Mouse (Mus musculus) lung, postnatal 0 days (tissue): ENCODE data around the gene Gm9049. TPM values are rescaled to one million over a fixed set of nuclear protein-coding genes. Genes with fewer than 3 reads are reported as not detected.
A peak's percentile ranks its signal among the peaks of the same experiment; 100 is the strongest.
"Not testable (repeated sequence)": the region's sequence is repeated elsewhere in the genome, so short reads cannot be mapped to it uniquely, and the experiment has no call there.

ENCODE experiments used
- ATAC-seq: fragments of 200-750 bp; cut with Nextera tagmentation; 2 replicates; pipeline ENCODE4 v1.8.0; 2017; ENCODE audit warnings: moderate library complexity
- DNase-seq: peaks from one replicate; pipeline ENCODE4 v3.0.0-alpha.2; 2016; ENCODE audit warnings: low spot score
- H3K27ac ChIP-seq: fragments of 300-500 bp; sonication (generic); 2 replicates; pipeline ENCODE4 v1.5.1; 2014; ENCODE audit warnings: antibody characterized with exemption, mild to moderate bottlenecking, low read length, mixed read lengths
- H3K27me3 ChIP-seq: fragments of 300-500 bp; sonication (generic); replicated peaks from 2 replicates; pipeline ENCODE4 v1.6.1; 2014; ENCODE audit warnings: low read length, mixed read lengths; ENCODE audit not compliant: insufficient read depth
- H3K36me3 ChIP-seq: fragments of 300-500 bp; sonication (generic); 2 replicates; pipeline ENCODE4 v1.6.1; 2014; ENCODE audit warnings: low read length, mixed read lengths; ENCODE audit not compliant: insufficient read depth
- H3K4me1 ChIP-seq: fragments of 300-500 bp; sonication (generic); 2 replicates; pipeline ENCODE4 v1.6.1; 2014; ENCODE audit warnings: antibody characterized with exemption, low read depth, low read length, mixed read lengths; ENCODE audit not compliant: insufficient read depth
- H3K4me2 ChIP-seq: fragments of 300-500 bp; sonication (generic); replicated peaks from 2 replicates; pipeline ENCODE4 v1.6.1; 2014; ENCODE audit warnings: low read depth, mild to moderate bottlenecking, low read length, moderate library complexity, mixed read lengths
- H3K4me3 ChIP-seq: fragments of 300-500 bp; sonication (generic); 2 replicates; pipeline ENCODE4 v1.5.1; 2014; ENCODE audit warnings: low read depth, low read length
- H3K9ac ChIP-seq: fragments of 300-500 bp; sonication (generic); replicated peaks from 2 replicates; pipeline ENCODE4 v1.6.1; 2014; ENCODE audit warnings: low read depth, mild to moderate bottlenecking
- H3K9me3 ChIP-seq: fragments of 300-500 bp; sonication (generic); 2 replicates; pipeline ENCODE4 v1.6.1; 2016; ENCODE audit warnings: low read length, mixed read lengths
- CTCF ChIP-seq: IDR thresholded peaks from 2 replicates; pipeline ENCODE4 v1.5.1; 2016; ENCODE audit warnings: antibody characterized with exemption, mild to moderate bottlenecking
- EP300 ChIP-seq: IDR thresholded peaks from 2 replicates; pipeline ENCODE4 v1.6.1; 2016; ENCODE audit warnings: antibody characterized with exemption, mild to moderate bottlenecking, control low read depth
- WGBS: fragments of 180-500 bp; shearing (Covaris S2); extraction: QIAGEN DNeasy Blood & Tissue Kit; methylation state at CpG from one replicate; pipeline ENCODE4 v1.1.7; 2014; 5-methylcytosine and 5-hydroxymethylcytosine counted together
- polyA plus RNA-seq: library from polyadenylated mRNA; unstranded; fragments of >200 nt; fragmentation: Nextera tagmentation; extraction: Ambion mirVana; gene quantifications from 2 replicates; pipeline ENCODE4 v1.2.1, GENCODE M21; 2015

Gm9049 gene
- polyA plus RNA-seq, result 0.06 TPM in 1 of 2 replicates, not detected in the other

- not testable (repeated sequence) for H3K36me3 ChIP-seq, H3K9me3 ChIP-seq, ATAC-seq, H3K4me3 ChIP-seq, H3K4me2 ChIP-seq, H3K9ac ChIP-seq, H3K27ac ChIP-seq, DNase-seq, H3K27me3 ChIP-seq, H3K4me1 ChIP-seq
- no CpG with 5 or more reads among the region's 11 CpGs for WGBS
Observed at GRCm38 (mm10) chr10:118354005-118354404, at the start of gene Gm9049. Gm9049 (minus strand) TSS chr10:118354105.

- Histone ChIP-seq H3K9me3 (no peaks in the 10 kb centered on the region), H3K4me1 (no peaks in the 10 kb centered on the region), H3K4me3 (no peak overlapping the region), H3K9ac (no peak overlapping the region), H3K27ac (no peak overlapping the region), H3K36me3 (no peaks in the 10 kb centered on the region), H3K4me2 (no peak overlapping the region), H3K27me3 (no peaks in the 10 kb centered on the region)
- ATAC-seq (no peak), DNase-seq (no peak)
- WGBS, result 71% methylated on average over 16 of the region's 16 CpGs
- TF ChIP-seq EP300 (no peak), CTCF (no peak)
Observed at GRCm38 (mm10) chr10:118399917-118400316, 46.0 kb upstream of the Gm9049 start.

GRCm38 (mm10) chr10:118370443-118370842 is 16.5 kb upstream of the Gm9049 start:
- Histone ChIP-seq H3K36me3 (no peaks in the 10 kb centered on the region), H3K9me3 (no peaks in the 10 kb centered on the region), H3K4me3 (no peak overlapping the region), H3K9ac (no peak overlapping the region), H3K27ac (no peak overlapping the region), H3K4me2 (no peak overlapping the region), H3K4me1 (no peaks in the 10 kb centered on the region), H3K27me3 (no peaks in the 10 kb centered on the region)
- TF ChIP-seq CTCF (peak; percentile 98), EP300 (no peak)
- 4% methylated on average over 10 of the region's 10 CpGs for WGBS
- ATAC-seq (peak; percentile 82), DNase-seq (peak; percentile 90)

- H3K27ac ChIP-seq, result no peak overlapping the region
- DNase-seq, result no peak
- no peak for ATAC-seq
- H3K9me3 ChIP-seq, result no peaks in the 10 kb centered on the region
- no peak overlapping the region for H3K4me2 ChIP-seq
- no peak overlapping the region for H3K9ac ChIP-seq
- WGBS, result 88% methylated on average over 9 of the region's 9 CpGs
- TF ChIP-seq CTCF (no peak), EP300 (no peak)
- H3K27me3 ChIP-seq, result no peaks in the 10 kb centered on the region
- H3K36me3 ChIP-seq, result no peaks in the 10 kb centered on the region
- H3K4me1 ChIP-seq, result no peaks in the 10 kb centered on the region
- H3K4me3 ChIP-seq, result no peak overlapping the region
Observed at GRCm38 (mm10) chr10:118369518-118369917, 15.6 kb upstream of the Gm9049 start.

GRCm38 (mm10) chr10:118348579-118348978 is 5.3 kb downstream of the Gm9049 start, which contains the start of gene Gm9048:
Gm9048 (minus strand) TSS chr10:118348679.
- WGBS, result 86% methylated on average over 1 of the region's 14 CpGs
- not testable (repeated sequence) for H3K27me3 ChIP-seq, DNase-seq, H3K27ac ChIP-seq, H3K36me3 ChIP-seq, H3K4me3 ChIP-seq, H3K4me2 ChIP-seq, H3K4me1 ChIP-seq, ATAC-seq, H3K9me3 ChIP-seq, H3K9ac ChIP-seq

- not testable (repeated sequence) for DNase-seq, H3K27ac ChIP-seq, H3K4me3 ChIP-seq, H3K36me3 ChIP-seq, H3K4me1 ChIP-seq, H3K27me3 ChIP-seq, ATAC-seq, H3K9me3 ChIP-seq, H3K4me2 ChIP-seq, H3K9ac ChIP-seq
- no CpG with 5 or more reads among the region's 14 CpGs for WGBS
Observed at GRCm38 (mm10) chr10:118343155-118343554, 10.8 kb downstream of the Gm9049 start, which contains the start of gene Gm9046. Gm9046 (minus strand) TSS chr10:118343255.

- not testable (repeated sequence) for H3K27me3 ChIP-seq, ATAC-seq, H3K4me2 ChIP-seq, DNase-seq, H3K9ac ChIP-seq, H3K9me3 ChIP-seq, H3K4me1 ChIP-seq, H3K27ac ChIP-seq, H3K36me3 ChIP-seq, H3K4me3 ChIP-seq
- no CpG with 5 or more reads among the region's 14 CpGs for WGBS
Observed at GRCm38 (mm10) chr10:118337731-118338130, 16.2 kb downstream of the Gm9049 start, which contains the start of gene Gm9045. Gm9045 (minus strand) TSS chr10:118337831.

GRCm38 (mm10) chr10:118332308-118332707 is 21.6 kb downstream of the Gm9049 start, which contains the start of gene Gm9044:
Gm9044 (minus strand) TSS chr10:118332408.
- not testable (repeated sequence) for H3K27ac ChIP-seq, H3K4me1 ChIP-seq, H3K9me3 ChIP-seq, H3K9ac ChIP-seq, H3K4me2 ChIP-seq, H3K36me3 ChIP-seq, H3K27me3 ChIP-seq, H3K4me3 ChIP-seq, DNase-seq, ATAC-seq
- no CpG with 5 or more reads among the region's 14 CpGs for WGBS

- H3K9ac ChIP-seq, H3K4me1 ChIP-seq: not testable (repeated sequence)
Observed at GRCm38 (mm10) chr10:118326869-118327268, 27.0 kb downstream of the Gm9049 start, which contains the start of gene Gm9040. Gm9040 (minus strand) TSS chr10:118326969.

More at GRCm38 (mm10) chr10:118326869-118327268, 27.0 kb downstream of the Gm9049 start, which contains the start of gene Gm9040:
- not testable (repeated sequence) for H3K4me3 ChIP-seq, DNase-seq, H3K27me3 ChIP-seq, H3K4me2 ChIP-seq, H3K36me3 ChIP-seq, H3K27ac ChIP-seq, H3K9me3 ChIP-seq, ATAC-seq
- WGBS, result no CpG with 5 or more reads among the region's 11 CpGs
